Mouse (Mus musculus): ENCODE data around the gene Zfp804b. TPM values are rescaled to one million over a fixed set of nuclear protein-coding genes. Genes with fewer than 3 reads are reported as not detected.

The Zfp804b gene
- polyA plus RNA-seq (2015; fragmentation: Nextera tagmentation; extraction: Ambion mirVana): 0.06 and 0.16 TPM in 2 replicates

DNA sequence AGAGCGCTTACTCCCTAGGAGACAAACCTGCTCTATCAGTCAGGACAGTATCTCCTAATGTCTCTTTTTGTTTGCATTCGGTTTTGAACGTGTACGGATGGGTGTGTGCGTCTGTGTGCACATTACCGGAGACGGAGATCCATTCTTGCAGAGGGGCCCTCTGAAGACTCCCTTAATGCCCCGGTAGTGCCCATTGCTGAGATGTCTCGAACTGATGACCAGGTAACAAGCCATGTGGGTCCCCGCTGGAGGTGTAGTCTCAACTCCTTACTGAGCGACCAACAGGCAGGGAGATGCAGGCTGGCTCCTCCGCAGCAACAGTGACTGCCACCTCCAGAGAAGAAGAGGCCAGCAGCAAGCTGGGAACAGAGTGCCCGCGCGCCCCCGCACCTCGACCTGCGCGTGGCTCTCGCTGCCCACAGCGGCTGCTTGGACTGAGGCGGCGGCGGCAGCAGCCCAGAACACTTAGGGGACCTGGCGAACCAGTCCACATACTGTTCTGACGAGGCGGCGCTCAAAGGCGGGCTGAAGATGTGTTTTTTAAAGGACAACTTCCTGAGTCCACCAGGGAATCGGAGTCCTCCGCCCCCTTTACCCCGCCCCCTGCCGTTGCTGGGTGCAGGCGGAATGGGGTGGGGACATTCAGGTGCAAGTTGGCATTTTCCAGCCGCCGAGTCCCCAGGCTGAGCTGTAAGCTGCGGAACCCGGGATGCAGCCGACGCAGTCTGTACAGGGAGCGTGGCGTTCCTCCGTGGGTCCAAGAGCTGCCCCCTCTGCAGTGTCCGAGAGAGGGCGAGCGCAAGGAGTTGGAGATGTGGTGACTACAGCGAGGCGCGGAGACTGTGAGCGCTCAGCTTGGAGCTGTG lies at the start of gene Zfp804b:
TSS of gene Zfp804b (minus strand) at position 612 of the 866 bp plus-strand sequence.

DNA sequence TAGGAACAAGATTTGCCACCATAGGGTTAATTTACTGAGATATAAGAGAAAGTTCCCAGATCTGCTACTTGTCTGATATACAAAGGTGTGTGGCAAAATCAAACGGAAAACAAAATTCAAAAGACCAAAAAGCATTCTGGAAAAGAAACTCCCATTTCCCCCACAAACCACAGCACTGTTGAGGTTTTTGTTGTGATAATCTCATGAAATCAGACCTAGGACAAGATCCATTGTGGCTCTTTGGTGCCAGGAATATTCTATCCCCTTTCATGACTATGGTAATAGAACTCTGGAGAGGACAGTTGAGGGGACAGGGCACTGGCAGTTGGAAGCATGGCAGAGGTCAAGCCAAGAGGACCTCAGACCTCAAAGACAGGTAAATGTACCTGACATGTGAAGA lies 40.7 kb downstream of the Zfp804b start, which contains the start of gene Tex47:
TSS of gene Tex47 (plus strand) at position 301 of the 400 bp plus-strand sequence.

Other genes with a start within 250 kb of the Zfp804b start
- 0.11 TPM in 2 replicates for gene Tex47, start 40.6 kb downstream of the Zfp804b start, polyA plus RNA-seq (2015; fragmentation: Nextera tagmentation; extraction: Ambion mirVana)